ENCODE assay signal across 25 mouse cellular contexts in the genomic region with DNA sequence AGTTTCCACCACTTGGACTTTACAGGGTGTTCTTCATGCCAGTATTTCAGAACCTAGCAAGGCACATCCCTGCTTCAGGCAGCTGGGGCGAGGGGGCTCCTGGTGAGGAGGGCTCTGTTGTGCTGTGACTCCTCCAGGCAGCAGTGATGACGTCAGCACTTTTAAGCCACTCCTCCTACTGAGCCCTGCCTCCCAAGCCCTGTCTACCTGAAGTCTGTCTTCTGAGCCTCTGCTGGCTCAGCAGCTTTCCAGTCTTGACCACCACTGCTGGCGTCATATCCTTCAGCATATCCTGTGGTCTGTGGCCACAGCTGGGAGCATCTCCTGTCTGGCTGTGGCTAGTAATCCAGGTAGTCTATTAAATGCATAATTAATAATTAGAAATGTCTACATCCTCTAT. TPM values are rescaled to one million over a fixed set of nuclear protein-coding genes. Genes with fewer than 3 reads are reported as not detected.
DNase-seq lines count a peak whose midpoint lies in the region; ATAC-seq and TF ChIP-seq lines count a peak whose summit lies in the region.
"Had no signal": no experiment of that assay in that cellular context is flagged by ENCODE, and none has a peak within 500 bp of the region (broad histone marks: within the 10 kb centered on the region; RNA-seq: fewer than 3 reads in every experiment).

No protein-coding gene starts in this region.

- no peak overlapping the region for H3K4me3 ChIP-seq in liver, embryonic 11.5 days (ENCODE audit: low read depth, low read length)
- H3K4me3 ChIP-seq in E14TG2a.4 (replicated peaks; ENCODE audit: low read length), result peak overlapping the region; percentile 55; the same call in 1 of the 2 replicates
- no peak overlapping the region for H3K4me3 ChIP-seq in cerebellum, adult 2 months (replicated peaks; ENCODE audit: insufficient read depth, low read depth, low read length)
- H3K4me3 ChIP-seq: embryonic facial prominence, embryonic 12.5 days; hindbrain, embryonic 10.5 days; left cerebral cortex, adult 2 months; limb, embryonic 10.5 days; midbrain, embryonic 12.5 days had no signal

- 0 out of 2 replicates have a peak, but pooled peaks have one; percentile 43 for ATAC-seq in liver, embryonic 11.5 days (replicated peaks; ENCODE audit: low FRiP score)
- ATAC-seq: hindbrain, postnatal 0 days; liver, postnatal 0 days had no signal

- TF ChIP-seq POLR2A in cerebellum, adult 2 months (IDR thresholded peaks at IDR 0.05; ENCODE audit: borderline replicate concordance, insufficient read depth, low read length), result no peak

- no peak overlapping the region for H3K9ac ChIP-seq in liver, embryonic 11.5 days (ENCODE audit: low read depth, low read length)
- H3K9ac ChIP-seq: embryonic facial prominence, embryonic 12.5 days; liver, postnatal 0 days; midbrain, embryonic 12.5 days had no signal

- no peaks in the 10 kb centered on the region for H3K9me3 ChIP-seq in liver, embryonic 11.5 days (ENCODE audit: control insufficient read depth, low read length)
- H3K9me3 ChIP-seq in E14TG2a.4 (ENCODE audit: low read length), result no peaks in the 10 kb centered on the region
- H3K9me3 ChIP-seq: embryonic facial prominence, embryonic 12.5 days; hindbrain, embryonic 10.5 days; limb, embryonic 10.5 days; midbrain, embryonic 12.5 days had no signal

- no peaks in the 10 kb centered on the region for H3K4me1 ChIP-seq in liver, embryonic 11.5 days (replicated peaks; ENCODE audit: control insufficient read depth, insufficient read depth, low read length)
- H3K4me1 ChIP-seq in E14TG2a.4 (replicated peaks; ENCODE audit: low read depth, low read length), result peaks cover 50% of the 10 kb centered on the region
- peaks cover 24% of the 10 kb centered on the region for H3K4me1 ChIP-seq in cerebellum, adult 2 months (ENCODE audit: control insufficient read depth, insufficient read depth, low read length)

- no peaks in the 10 kb centered on the region for H3K27me3 ChIP-seq in liver, embryonic 11.5 days (replicated peaks; ENCODE audit: control insufficient read depth, insufficient read depth, low read length)
- H3K27me3 ChIP-seq in E14TG2a.4 (ENCODE audit: insufficient read depth, low read length), result peaks cover 2% of the 10 kb centered on the region; the same call in 1 of the 2 replicates
- no peaks in the 10 kb centered on the region for H3K27me3 ChIP-seq in cerebellum, adult 2 months (ENCODE audit: control insufficient read depth, insufficient read depth, low read length)
- H3K27me3 ChIP-seq: embryonic facial prominence, embryonic 12.5 days; midbrain, embryonic 12.5 days had no signal

- H3K27ac ChIP-seq in liver, embryonic 11.5 days (ENCODE audit: low read depth, low read length), result no peak overlapping the region
- H3K27ac ChIP-seq in cerebellum, adult 2 months (ENCODE audit: insufficient read depth, low read length), result no peak overlapping the region
- H3K27ac ChIP-seq: embryonic facial prominence, embryonic 12.5 days; hindbrain, embryonic 10.5 days; hindbrain, postnatal 0 days; left cerebral cortex, adult 2 months; limb, embryonic 10.5 days; midbrain, embryonic 12.5 days had no signal

- no peak for DNase-seq in liver, embryonic 11.5 days (ENCODE audit: low spot score)
- DNase-seq in liver (no peak), ZHBTc4 (ENCODE audit: low read depth, low spot score) (peak; percentile 70)
- peak; percentile 10 for DNase-seq in induced T-regulatory cell, adult 2 months (ENCODE audit: low read depth)
- DNase-seq in adrenal gland, postnatal 10 days, result no peak
- no peak for DNase-seq in cerebellum, adult 2 months
- no peak for DNase-seq in urinary bladder, postnatal 10 days (ENCODE audit: low spot score)
- DNase-seq: adrenal gland, postnatal 36 days; B cell, adult 2 months; cerebellum, adult 11-12 months; cerebellum, postnatal 14 days; kidney, adult 11 months; layer of hippocampus, adult 9-11 months; liver, postnatal 0 days; right cerebral cortex, postnatal 25 days; spleen, adult 18-20 months; thymus, postnatal 36 days had no signal

- no peaks in the 10 kb centered on the region for H3K36me3 ChIP-seq in liver, embryonic 11.5 days (ENCODE audit: control insufficient read depth, insufficient read depth, low read length)
- 0 out of 2 replicates have a peak, but pooled peaks cover 4% of the 10 kb centered on the region for H3K36me3 ChIP-seq in E14TG2a.4 (ENCODE audit: insufficient read depth, low read length)
- H3K36me3 ChIP-seq: embryonic facial prominence, embryonic 12.5 days; midbrain, embryonic 12.5 days had no signal

- no peak for TF ChIP-seq CTCF in E14TG2a.4 (conservative IDR thresholded peaks at IDR 0.05; ENCODE audit: low read length)
- no peak for TF ChIP-seq CTCF in cerebellum, adult 2 months (IDR thresholded peaks at IDR 0.05; ENCODE audit: borderline replicate concordance, insufficient read depth, low read depth, low read length)

- no peak overlapping the region for H3K4me2 ChIP-seq in liver, embryonic 11.5 days
- H3K4me2 ChIP-seq: embryonic facial prominence, embryonic 12.5 days; heart, embryonic 11.5 days; midbrain, embryonic 12.5 days had no signal

- WGBS in liver, embryonic 11.5 days, result 40% methylated on average over 3 of the region's 3 CpGs
- WGBS in cerebellum, adult 2 months, result 78% methylated on average over 3 of the region's 3 CpGs

RNA-seq across cellular contexts. Expression of a gene that starts 47.6 kb away (rescaled TPM):
- polyA plus RNA-seq in liver, embryonic 11.5 days (2014; fragmentation: Nextera tagmentation; extraction: Ambion mirVana), result 3.3 and 3.9 TPM in 2 replicates
- total RNA-seq in adrenal gland, postnatal 10 days (2021), result 10 to 100 TPM; 28.1 to 37.2 TPM
- polyA plus RNA-seq in cerebellum, adult 2 months (2012; rRNA removed), result 23.9 and 24.5 TPM in 2 replicates

RNA-seq across cellular contexts. Expression of a gene that starts 53.3 kb away (rescaled TPM):
- 5.5 and 6.0 TPM in 2 replicates for polyA plus RNA-seq in liver, embryonic 11.5 days (2014; fragmentation: Nextera tagmentation; extraction: Ambion mirVana)
- total RNA-seq in adrenal gland, postnatal 10 days (2021), result 1 to 10 TPM; 6.4 to 7.0 TPM
- polyA plus RNA-seq in cerebellum, adult 2 months (2012; rRNA removed), result 6.3 and 6.7 TPM in 2 replicates

RNA-seq across cellular contexts. Expression of a gene that starts 53.6 kb away (rescaled TPM):
- 20.6 and 24.4 TPM in 2 replicates for polyA plus RNA-seq in liver, embryonic 11.5 days (2014; fragmentation: Nextera tagmentation; extraction: Ambion mirVana)
- 10 to 100 TPM in 1 of 2 experiments, 1 to 10 TPM in 1; 9.0 to 10.8 TPM for total RNA-seq in adrenal gland, postnatal 10 days (2021)
- polyA plus RNA-seq in cerebellum, adult 2 months (2012; rRNA removed), result 10.4 and 11.3 TPM in 2 replicates

Comparison
In these comparisons a context has a peak if more than half of its experiments do, and no peak if none do; other contexts are left out.
1. DNase-seq: peak in ZHBTc4 (single experiment) and induced T-regulatory cell, adult 2 months (single experiment); none in liver, embryonic 11.5 days (single experiment), liver (single experiment), adrenal gland, postnatal 10 days (single experiment), cerebellum, adult 2 months (0 of 2) and urinary bladder, postnatal 10 days (single experiment).